Mouse (Mus musculus): Measurements from ENCODE around the gene Zfp398.

Gene Zfp398

DNA sequence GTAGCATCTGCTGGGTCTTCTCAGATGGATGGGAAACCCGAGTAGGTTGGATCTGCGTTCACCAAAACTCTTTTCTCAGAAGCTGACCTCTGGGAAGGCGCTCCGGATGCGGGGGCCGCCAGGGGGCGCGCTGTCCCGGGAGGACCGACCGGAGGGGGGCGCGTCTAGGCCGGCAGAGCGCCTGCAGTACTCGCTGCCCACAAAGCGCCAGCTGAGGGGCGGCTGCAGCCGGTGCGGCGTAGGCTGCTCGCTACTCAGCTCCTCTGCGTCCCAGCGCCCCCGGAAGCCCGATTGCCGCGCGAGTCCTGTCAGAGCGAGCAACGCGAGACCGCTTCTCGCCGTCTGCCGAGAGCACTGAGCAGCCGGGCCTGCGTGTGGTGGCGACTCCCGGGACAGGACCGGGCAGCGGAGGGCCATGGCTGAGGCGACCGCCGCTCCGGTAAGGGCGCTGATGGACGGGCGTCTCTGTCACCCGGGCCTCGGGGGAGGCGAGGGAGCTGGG is at the start of gene Zfp398:
Gene Zfp398 (plus strand): TSS at position 180 of the 502 bp plus-strand sequence.
- peak; percentile 94 for DNase-seq (ENCODE audit: low read depth, low spot score)

DNA sequence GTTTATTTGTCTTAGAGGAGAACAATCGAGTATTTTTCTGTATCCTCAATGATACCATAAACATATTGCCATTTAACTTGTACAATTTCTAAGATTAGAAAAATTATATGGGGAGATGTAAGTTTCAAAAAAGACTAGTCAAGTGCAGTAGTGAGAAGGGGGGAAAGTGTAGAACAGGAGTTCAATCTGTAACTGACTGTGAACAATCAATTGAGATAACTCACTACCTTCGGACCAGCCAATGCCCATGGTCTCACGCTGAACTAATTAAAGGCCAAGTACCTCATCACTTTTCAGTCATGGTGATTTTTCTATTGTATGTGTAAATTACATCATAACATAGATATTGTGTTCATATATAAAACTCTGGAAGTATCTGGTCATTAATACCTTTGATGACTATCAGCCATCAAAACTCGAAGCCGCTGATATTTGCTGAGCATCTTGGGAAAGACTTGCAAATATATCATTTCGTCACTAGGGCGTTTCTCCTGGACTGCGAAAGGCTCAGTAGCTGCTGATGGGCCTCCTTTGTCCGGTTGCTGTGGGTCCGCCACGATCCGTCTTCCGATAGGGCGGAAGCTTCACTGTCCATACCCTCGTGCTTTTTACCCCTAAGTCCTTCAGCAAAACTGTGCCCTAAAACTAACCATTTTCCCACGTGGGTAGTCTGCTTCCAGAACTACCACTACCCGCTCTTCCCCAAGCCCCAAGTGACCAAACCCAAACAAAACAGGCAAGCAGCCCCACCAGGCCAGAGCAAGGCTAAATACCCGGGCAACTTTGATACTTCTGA is 47.3 kb upstream of the Zfp398 start:
- peak; percentile 96 for DNase-seq (ENCODE audit: low read depth, low spot score)

GRCm38 (mm10) chr6:47788821-47789220 is 46.6 kb upstream of the Zfp398 start:
- peak; percentile 76 for DNase-seq (ENCODE audit: low read depth, low spot score)

DNA sequence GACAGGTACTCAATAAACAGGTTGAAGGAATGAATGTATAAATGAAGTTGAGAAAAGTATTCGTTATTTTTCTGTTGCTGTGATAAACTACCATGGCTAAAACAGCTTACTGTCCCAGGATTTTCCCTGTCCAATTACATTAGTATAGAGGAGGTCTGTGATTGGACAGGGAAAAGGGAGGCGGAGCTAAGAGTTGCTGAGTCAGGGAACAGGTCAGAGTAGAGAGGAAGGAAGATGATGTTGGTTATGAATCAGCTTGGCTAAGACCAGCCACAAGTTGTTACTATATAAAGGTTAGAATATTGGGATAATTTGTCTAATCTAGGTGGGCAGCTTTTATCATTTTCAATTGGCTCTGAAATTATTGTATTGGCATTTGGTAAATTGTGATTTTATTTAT is 44.7 kb upstream of the Zfp398 start:
- peak; percentile 86 for DNase-seq (ENCODE audit: low read depth, low spot score)

DNA sequence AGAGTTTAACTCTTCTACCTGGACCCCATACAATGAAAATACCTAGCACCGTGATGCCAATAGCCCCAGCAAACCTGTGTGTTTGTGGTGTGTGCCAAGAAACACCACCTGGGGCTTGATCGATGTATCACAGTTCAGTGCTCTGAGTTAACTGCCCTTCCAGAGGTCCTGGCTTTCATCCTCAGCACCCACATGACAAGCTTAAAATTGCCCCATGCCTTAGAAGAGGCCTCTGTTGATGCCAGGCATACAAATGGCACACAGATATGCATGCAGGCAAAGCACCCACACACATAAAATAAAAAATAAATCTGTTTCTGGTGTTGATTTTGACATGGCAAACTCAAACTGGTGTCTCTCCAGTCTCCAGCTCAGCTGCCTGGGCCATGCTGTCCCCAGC is 42.9 kb upstream of the Zfp398 start:
- DNase-seq (ENCODE audit: low read depth, low spot score), result no peak

DNA sequence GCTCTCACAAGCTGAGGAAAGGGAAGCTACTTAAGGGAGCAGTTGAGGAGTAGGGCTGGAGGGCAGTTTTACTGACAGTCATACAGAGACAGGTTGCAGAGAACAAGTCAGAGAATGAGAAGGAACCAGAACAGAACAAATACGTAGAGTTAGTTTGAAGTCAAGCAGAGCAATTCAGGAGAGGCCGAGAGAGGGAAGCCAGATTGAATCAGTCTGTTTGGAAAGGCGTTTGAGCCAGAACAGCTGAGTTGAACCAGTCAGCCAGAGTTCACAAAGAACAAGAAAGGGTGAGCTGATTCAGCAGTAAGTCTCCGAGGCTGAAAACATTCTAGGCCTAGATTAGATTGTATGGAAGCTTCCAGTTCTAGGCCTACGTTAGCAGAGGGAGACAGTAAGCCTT is 42.2 kb upstream of the Zfp398 start:
- no peak for DNase-seq (ENCODE audit: low read depth, low spot score)

DNA sequence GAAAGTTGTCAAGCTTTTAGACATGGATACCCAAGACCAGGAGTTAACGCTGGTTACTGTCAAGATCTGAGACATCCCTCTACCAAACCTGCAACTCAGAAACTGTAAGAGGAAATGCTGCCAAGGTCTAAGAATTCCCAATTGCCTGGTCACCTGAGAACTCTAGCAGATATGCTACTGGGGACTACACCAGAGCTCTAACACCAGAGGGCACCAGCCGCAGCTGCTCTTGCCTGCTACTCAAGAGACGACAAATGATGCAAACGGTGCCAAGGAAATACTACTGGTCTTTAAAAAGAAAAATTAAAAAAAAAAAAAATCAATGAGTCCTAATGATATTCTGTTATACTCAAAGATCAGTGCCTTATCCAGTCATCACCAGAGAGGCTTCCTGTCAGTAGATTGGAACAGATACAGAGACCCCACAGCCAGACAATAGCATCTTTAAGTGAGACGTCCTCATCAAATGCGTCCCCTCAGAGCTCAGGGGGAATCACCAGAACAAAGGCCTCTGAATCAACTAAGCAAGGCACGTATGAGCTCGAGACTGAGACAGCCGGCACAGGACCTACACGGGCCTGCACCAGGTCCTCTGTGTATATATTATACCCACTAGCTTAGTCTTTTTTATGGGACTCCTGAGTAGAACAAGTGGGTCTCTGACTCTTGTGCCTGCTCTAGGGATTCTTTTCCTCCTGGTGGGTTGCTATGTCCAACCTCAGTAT is 41.2 kb upstream of the Zfp398 start:
- peak; percentile 69 for DNase-seq (ENCODE audit: low read depth, low spot score)

GRCm38 (mm10) chr6:47799079-47799478 is 36.4 kb upstream of the Zfp398 start:
- DNase-seq (ENCODE audit: low read depth, low spot score), result peak; percentile 82

- DNase-seq (ENCODE audit: low read depth, low spot score), result no peak
These were observed 29.9 kb upstream of the Zfp398 start for GRCm38 (mm10) chr6:47805520-47805919.

- DNase-seq (ENCODE audit: low read depth, low spot score), result no peak
These were observed 28.0 kb upstream of the Zfp398 start for GRCm38 (mm10) chr6:47807419-47807818.

DNA sequence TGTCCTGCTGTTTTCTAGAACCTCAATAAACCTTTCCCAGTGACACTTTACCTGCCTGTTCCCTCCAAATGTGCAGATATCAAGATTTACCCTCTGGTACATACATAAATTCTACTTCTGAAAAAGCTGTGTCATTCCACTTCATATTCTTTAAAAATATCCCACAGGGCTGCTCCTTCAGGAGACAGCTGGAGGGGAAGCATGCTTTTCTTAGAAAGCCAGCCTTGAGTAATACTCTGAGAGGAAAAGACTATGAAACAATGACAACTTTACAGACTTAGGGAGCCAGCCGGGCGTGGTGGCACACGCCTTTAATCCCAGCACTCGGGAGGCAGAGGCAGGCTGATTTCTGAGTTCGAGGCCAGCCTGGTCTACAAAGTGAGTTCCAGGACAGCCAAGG is 26.9 kb upstream of the Zfp398 start:
- no peak for DNase-seq (ENCODE audit: low read depth, low spot score)

DNA sequence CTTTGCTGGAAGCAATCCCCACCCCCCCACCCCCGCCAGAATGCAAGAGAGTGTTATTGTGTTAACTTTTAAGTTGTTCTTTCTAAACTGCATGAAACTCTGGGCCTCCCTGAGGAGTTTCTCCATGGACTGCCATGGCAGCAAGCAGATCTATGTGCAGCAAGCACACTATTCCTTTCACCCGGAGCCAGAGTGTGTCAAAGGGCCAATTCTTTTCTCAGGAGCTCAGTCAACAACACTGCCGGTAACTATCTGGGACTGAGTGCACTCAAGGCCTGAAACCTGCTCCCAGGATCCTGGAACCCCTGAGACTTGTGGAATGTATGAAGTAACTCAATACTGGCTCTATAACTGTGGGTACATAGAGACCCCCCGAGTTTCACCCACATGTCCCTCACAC is 26.4 kb upstream of the Zfp398 start:
- DNase-seq (ENCODE audit: low read depth, low spot score), result no peak

- peak; percentile 56 for DNase-seq (ENCODE audit: low read depth, low spot score)
These were observed 25.3 kb upstream of the Zfp398 start for GRCm38 (mm10) chr6:47810181-47810580.

DNA sequence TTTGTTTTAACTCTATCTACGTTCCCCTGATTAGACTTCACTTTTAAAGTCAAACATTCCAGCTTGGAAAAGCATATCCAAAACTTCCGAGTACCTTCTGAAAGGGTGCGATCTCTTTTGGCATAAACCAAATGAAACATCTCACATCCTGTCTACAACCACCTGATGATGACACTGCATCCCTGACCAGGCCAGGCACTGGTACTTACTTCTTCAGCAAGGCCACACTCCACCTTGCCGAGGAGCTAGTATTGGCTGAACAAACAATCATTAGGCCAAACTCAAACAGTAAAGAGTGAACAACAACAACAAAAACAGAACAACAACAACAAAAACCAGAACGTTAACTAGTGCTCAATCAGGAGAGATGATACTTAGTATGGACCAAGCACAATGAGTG is 24.1 kb upstream of the Zfp398 start:
- no peak for DNase-seq (ENCODE audit: low read depth, low spot score)

- DNase-seq (ENCODE audit: low read depth, low spot score), result peak; percentile 39
These were observed 23.1 kb upstream of the Zfp398 start for GRCm38 (mm10) chr6:47812271-47812915.

DNA sequence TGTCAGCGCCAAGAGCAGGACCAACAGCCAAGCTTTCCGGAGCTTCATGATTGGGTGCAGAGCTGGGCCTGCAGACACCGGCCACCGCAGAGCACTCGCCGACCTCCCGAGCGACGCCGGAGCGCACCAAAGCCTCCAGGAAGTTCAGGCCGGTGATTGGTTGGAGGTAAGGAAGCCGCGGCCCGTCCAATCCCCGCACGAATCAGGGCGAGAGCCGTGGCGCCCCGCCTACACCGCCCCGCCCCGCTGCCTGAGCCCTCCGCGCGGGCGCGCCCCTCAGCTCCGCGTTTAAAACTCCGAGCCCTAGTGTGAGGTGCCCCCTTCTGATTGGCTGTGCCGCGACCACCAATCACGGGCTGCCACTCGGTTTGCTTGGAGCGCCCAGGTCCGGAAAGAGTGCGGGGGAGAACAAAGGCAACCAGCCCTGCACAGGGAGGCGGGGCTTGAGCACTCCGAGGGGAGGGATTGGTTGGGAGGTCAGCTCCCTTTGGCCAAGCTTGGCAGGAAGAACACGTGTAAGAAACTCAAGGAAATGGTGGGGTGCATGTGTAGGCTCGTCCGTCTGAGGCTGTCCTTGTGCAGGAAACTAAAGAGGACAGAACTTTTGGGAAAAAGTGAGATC is 22.1 kb upstream of the Zfp398 start, which contains the start of gene Pdia4:
Gene Pdia4 (minus strand): TSS at position 174 of the 622 bp plus-strand sequence.
- DNase-seq (ENCODE audit: low read depth, low spot score), result peak; percentile 99

GRCm38 (mm10) chr6:47816151-47816550 is 19.3 kb upstream of the Zfp398 start:
- no peak for DNase-seq (ENCODE audit: low read depth, low spot score)

DNA sequence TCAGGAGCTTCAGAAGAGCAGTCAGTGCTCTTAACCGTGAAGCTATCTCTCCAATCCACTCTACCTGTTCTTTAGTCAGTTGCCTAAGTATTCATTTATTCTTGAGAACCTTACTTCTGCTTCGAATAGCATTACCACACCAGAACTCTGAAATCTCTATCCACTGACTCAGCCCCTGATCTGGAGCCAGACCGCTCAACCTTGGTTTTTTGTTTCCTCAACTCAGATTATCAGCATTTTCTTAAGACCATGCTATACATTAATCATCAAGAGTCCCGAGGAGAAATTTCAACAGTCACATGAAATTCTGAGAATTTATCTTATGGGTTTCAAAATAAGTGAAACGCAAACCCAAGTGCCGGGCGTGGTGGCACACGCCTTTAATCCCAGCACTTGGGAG is 16.7 kb upstream of the Zfp398 start:
- DNase-seq (ENCODE audit: low read depth, low spot score), result peak; percentile 72

DNA sequence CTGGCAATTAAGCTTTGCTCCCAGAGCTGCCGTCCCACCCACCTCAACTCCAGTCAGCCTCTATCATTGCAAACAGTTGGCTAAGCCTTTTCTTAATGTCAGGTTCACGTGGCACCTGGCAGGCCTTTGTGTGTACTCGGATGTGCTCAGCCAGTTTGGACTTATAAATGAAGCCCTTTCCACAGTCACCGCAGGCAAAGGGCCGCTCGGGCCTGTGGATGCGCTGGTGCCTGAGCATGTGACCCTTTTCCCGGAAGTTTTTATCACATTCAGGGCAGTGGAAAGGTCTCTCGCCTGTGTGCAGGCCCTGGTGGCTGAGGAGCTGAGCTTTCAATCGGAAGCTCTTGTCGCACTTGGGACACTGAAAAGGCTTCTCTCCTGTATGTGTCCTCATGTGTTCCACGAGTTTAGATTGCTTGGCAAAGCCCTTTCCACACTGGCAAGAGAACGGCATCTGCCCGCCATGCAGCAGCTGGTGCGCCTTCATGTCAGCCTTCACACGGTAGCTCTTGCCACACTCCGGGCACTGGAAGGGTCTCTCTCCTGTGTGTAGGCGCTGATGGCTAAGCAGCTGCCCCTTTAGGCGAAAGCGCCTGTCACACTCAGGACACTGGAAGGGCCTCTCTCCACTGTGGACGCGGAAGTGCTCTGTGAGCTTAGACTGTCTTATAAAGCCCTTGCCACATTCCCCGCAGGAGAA is 15.7 kb upstream of the Zfp398 start:
- DNase-seq (ENCODE audit: low read depth, low spot score), result no peak

- no peak for DNase-seq (ENCODE audit: low read depth, low spot score)
These were observed 14.2 kb upstream of the Zfp398 start for GRCm38 (mm10) chr6:47821236-47821635.

DNA sequence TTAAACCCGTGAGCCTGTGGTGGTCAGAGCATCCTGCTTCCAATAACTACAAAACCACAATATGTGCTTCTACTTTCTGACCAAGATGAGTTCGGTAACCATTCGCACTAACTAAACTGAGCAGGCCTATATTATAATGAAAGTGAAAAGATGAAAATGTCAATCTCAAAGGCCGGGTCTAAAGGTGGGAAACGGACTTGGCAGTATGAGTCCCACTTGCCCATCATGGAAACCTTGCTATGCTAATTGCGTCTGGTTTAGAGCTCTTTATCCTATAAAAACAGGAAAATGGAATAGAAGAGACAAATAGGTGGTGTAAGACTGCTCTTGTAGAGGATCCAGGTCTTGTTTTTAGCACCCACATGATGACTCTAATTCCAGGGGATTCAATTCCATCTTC is 13.7 kb upstream of the Zfp398 start:
- DNase-seq (ENCODE audit: low read depth, low spot score), result no peak
